In genomic region chr10:110793150-110793787, GRCm38 (mm10) we compare ENCODE assay signal across 31 mouse cellular contexts. TPM values are rescaled to one million over a fixed set of nuclear protein-coding genes. Genes with fewer than 3 reads are reported as not detected.
DNase-seq lines count a peak whose midpoint lies in the region; ATAC-seq and TF ChIP-seq lines count a peak whose summit lies in the region.
"Had no signal": no experiment of that assay in that cellular context is flagged by ENCODE, and none has a peak within 500 bp of the region (broad histone marks: within the 10 kb centered on the region; RNA-seq: fewer than 3 reads in every experiment).

No protein-coding gene starts in this region.

- no peaks in the 10 kb centered on the region; the same call in 1 of the 2 replicates for H3K4me1 ChIP-seq in liver, adult 2 months (ENCODE audit: control insufficient read depth, insufficient read depth, low read length)
- peaks cover 33% of the 10 kb centered on the region for H3K4me1 ChIP-seq in liver, embryonic 12.5 days
- H3K4me1 ChIP-seq in liver, postnatal 0 days (ENCODE audit: insufficient read depth), result no peaks in the 10 kb centered on the region
- H3K4me1 ChIP-seq: embryonic facial prominence, embryonic 15.5 days; midbrain, embryonic 12.5 days; neural tube, embryonic 12.5 days had no signal

- no peak for TF ChIP-seq POLR2A in liver, adult 2 months (IDR thresholded peaks at IDR 0.05; ENCODE audit: extremely low read depth, insufficient read depth, low read length)

- H3K27ac ChIP-seq in liver, adult 2 months (replicated peaks; ENCODE audit: insufficient read depth, low read depth, low read length), result peak overlapping the region; percentile 75
- peak overlapping the region; percentile 60; the same call in 1 of the 2 replicates for H3K27ac ChIP-seq in liver, embryonic 12.5 days
- peak overlapping the region; percentile 73; the same call in 1 of the 2 replicates for H3K27ac ChIP-seq in liver, postnatal 0 days (ENCODE audit: low read depth)
- H3K27ac ChIP-seq: embryonic facial prominence, embryonic 10.5 days; embryonic facial prominence, embryonic 15.5 days; forebrain, embryonic 12.5 days; heart, embryonic 15.5 days; hindbrain, embryonic 15.5 days; lung, embryonic 15.5 days; midbrain, embryonic 12.5 days; neural tube, embryonic 12.5 days; stomach, postnatal 0 days had no signal

- WGBS in liver, adult 2 months, result 56% methylated on average over 8 of the region's 8 CpGs
- 16% methylated on average over 8 of the region's 8 CpGs for WGBS in liver, embryonic 12.5 days (ENCODE audit: insufficient replicate concordance)
- WGBS in liver, postnatal 0 days (ENCODE audit: insufficient replicate concordance), result 28% methylated on average over 8 of the region's 8 CpGs

- H3K9me3 ChIP-seq in liver, embryonic 12.5 days (replicated peaks), result no peaks in the 10 kb centered on the region
- no peaks in the 10 kb centered on the region for H3K9me3 ChIP-seq in liver, postnatal 0 days (ENCODE audit: low read length)
- H3K9me3 ChIP-seq: embryonic facial prominence, embryonic 10.5 days; embryonic facial prominence, embryonic 15.5 days; forebrain, embryonic 12.5 days; heart, embryonic 15.5 days; hindbrain, embryonic 15.5 days; lung, embryonic 15.5 days; midbrain, embryonic 12.5 days; neural tube, embryonic 12.5 days had no signal

- H3K4me2 ChIP-seq in liver, embryonic 12.5 days, result 0 out of 2 replicates have a peak overlapping the region, but pooled peaks have one; percentile 24
- peak overlapping the region; percentile 24; the same call in 1 of the 2 replicates for H3K4me2 ChIP-seq in liver, postnatal 0 days (ENCODE audit: low read depth, low read length)
- H3K4me2 ChIP-seq: embryonic facial prominence, embryonic 15.5 days; forebrain, embryonic 12.5 days; heart, embryonic 15.5 days; hindbrain, embryonic 15.5 days; lung, embryonic 15.5 days; midbrain, embryonic 12.5 days; neural tube, embryonic 12.5 days had no signal

- ATAC-seq in liver, embryonic 12.5 days, result peak; percentile 66
- peak; percentile 69 for ATAC-seq in liver, postnatal 0 days

- no peaks in the 10 kb centered on the region for H3K36me3 ChIP-seq in liver, adult 2 months (ENCODE audit: control insufficient read depth, insufficient read depth, low read length)
- no peaks in the 10 kb centered on the region for H3K36me3 ChIP-seq in liver, embryonic 12.5 days
- H3K36me3 ChIP-seq in liver, postnatal 0 days (replicated peaks; ENCODE audit: insufficient read depth, low read length), result no peaks in the 10 kb centered on the region
- H3K36me3 ChIP-seq: embryonic facial prominence, embryonic 10.5 days; embryonic facial prominence, embryonic 15.5 days; forebrain, embryonic 12.5 days; heart, embryonic 15.5 days; hindbrain, embryonic 15.5 days; lung, embryonic 15.5 days; midbrain, embryonic 12.5 days; neural tube, embryonic 12.5 days had no signal

- H3K4me3 ChIP-seq in liver, adult 2 months (ENCODE audit: insufficient read depth, low read depth, low read length), result no peak overlapping the region
- H3K4me3 ChIP-seq in liver, embryonic 12.5 days, result no peak overlapping the region
- H3K4me3 ChIP-seq in liver, postnatal 0 days (ENCODE audit: low read depth, low read length), result no peak overlapping the region
- H3K4me3 ChIP-seq: embryonic facial prominence, embryonic 10.5 days; embryonic facial prominence, embryonic 15.5 days; forebrain, embryonic 12.5 days; heart, embryonic 15.5 days; hindbrain, embryonic 15.5 days; lung, embryonic 15.5 days; midbrain, embryonic 12.5 days; myocyte; neural tube, embryonic 12.5 days had no signal

- DNase-seq in heart, adult 11 months, result peak; percentile 91
- no peak for DNase-seq in heart, adult 18-20 months
- DNase-seq in liver, adult 2 months (ENCODE audit: extremely low read depth, low read depth, low spot score), result peak; percentile 36
- DNase-seq in liver, result no peak
- no peak for DNase-seq in liver, postnatal 0 days
- DNase-seq in gastrocnemius, postnatal 4 days (ENCODE audit: low spot score in 2 of 2), result no peak
- DNase-seq in urinary bladder, postnatal 4 days (ENCODE audit: low spot score in 2 of 2), result no peak
- DNase-seq: adrenal gland, postnatal 25 days; cerebellum, adult 18-20 months; cerebellum, postnatal 14 days; gastrocnemius, postnatal 10 days; heart, postnatal 4 days; kidney, adult 18-20 months; kidney, postnatal 4 days; layer of hippocampus, postnatal 36 days; left cerebral cortex, postnatal 4 days; right cerebral cortex, adult 18-20 months; right cerebral cortex, postnatal 4 days; thymus, adult 18-20 months; thymus, postnatal 4 days had no signal

- no peaks in the 10 kb centered on the region for H3K79me2 ChIP-seq in liver, adult 2 months (ENCODE audit: control insufficient read depth, insufficient read depth, low read length)

- no peaks in the 10 kb centered on the region for H3K27me3 ChIP-seq in liver, adult 2 months (ENCODE audit: control insufficient read depth, insufficient read depth, low read length)
- no peaks in the 10 kb centered on the region for H3K27me3 ChIP-seq in liver, embryonic 12.5 days (replicated peaks)
- H3K27me3 ChIP-seq in liver, postnatal 0 days (ENCODE audit: insufficient read depth, low read length), result no peaks in the 10 kb centered on the region
- H3K27me3 ChIP-seq: embryonic facial prominence, embryonic 15.5 days; forebrain, embryonic 12.5 days; heart, embryonic 15.5 days; hindbrain, embryonic 15.5 days; lung, embryonic 15.5 days; midbrain, embryonic 12.5 days; neural tube, embryonic 12.5 days had no signal

- no peak for TF ChIP-seq CTCF in liver, adult 2 months (IDR thresholded peaks at IDR 0.05; ENCODE audit: low read depth, low read length)
- TF ChIP-seq CTCF in liver, postnatal 0 days (IDR thresholded peaks at IDR 0.05; ENCODE audit: low read depth), result no peak

- no peak overlapping the region for H3K9ac ChIP-seq in liver, adult 2 months (ENCODE audit: low read depth, low read length)
- H3K9ac ChIP-seq in liver, embryonic 12.5 days, result no peak overlapping the region
- H3K9ac ChIP-seq in liver, postnatal 0 days (replicated peaks), result no peak overlapping the region
- H3K9ac ChIP-seq: embryonic facial prominence, embryonic 15.5 days; forebrain, embryonic 12.5 days; heart, embryonic 15.5 days; hindbrain, embryonic 15.5 days; lung, embryonic 15.5 days; midbrain, embryonic 12.5 days; neural tube, embryonic 12.5 days had no signal

- TF ChIP-seq EP300 in liver, postnatal 0 days (IDR thresholded peaks at IDR 0.05; ENCODE audit: low read depth), result peak; percentile 89

RNA-seq across cellular contexts. Expression of gene E2f7, which starts 48.0 kb away (rescaled TPM):
- total RNA-seq in heart, adult 18-20 months (2021), result 1 to 10 TPM in 1 of 2 experiments, under 1 TPM in 1; 0.87 to 1.6 TPM
- 0.34 and 0.46 TPM in 2 replicates for total RNA-seq in liver, adult 2 months (2014; rRNA removed)
- 0.04 and 0.13 TPM in 2 replicates for polyA plus RNA-seq in liver, adult 2 months (2012; rRNA removed)
- polyA plus RNA-seq in liver, embryonic 12.5 days (2016; fragmentation: Nextera tagmentation; extraction: Ambion mirVana), result 12.0 and 13.2 TPM in 2 replicates
- polyA plus RNA-seq in liver, postnatal 0 days (2015; fragmentation: Nextera tagmentation; extraction: Ambion mirVana), result 5.0 and 7.1 TPM in 2 replicates
- total RNA-seq in gastrocnemius, postnatal 4 days (2021), result 10 to 100 TPM; 10.9 to 11.6 TPM

Comparison
In these comparisons a context has a peak if more than half of its experiments do, and no peak if none do; other contexts are left out.
1. DNase-seq: peak in heart, adult 11 months (single experiment) and liver, adult 2 months (single experiment); none in heart, adult 18-20 months (0 of 2), liver (single experiment), liver, postnatal 0 days (single experiment), gastrocnemius, postnatal 4 days (0 of 2) and urinary bladder, postnatal 4 days (0 of 2).
2. Peak in every context shown above with its lines, with median percentiles within 50 percentile points of each other: H3K27ac ChIP-seq.